Mouse (Mus musculus) E14TG2a.4 (cell line): ENCODE measurements at regions not wholly inside any gene's neighbourhood (a gene's known extent, or its start where the extent isn't known, plus 50 kb on each side); places are given as distances from the start of the nearest gene placed in this dataset.

ENCODE experiments used
- CTCF ChIP-seq: conservative IDR thresholded peaks from 2 replicates; pipeline ENCODE4 v1.5.1; 2014; ENCODE audit warnings: low read length
- POU5F1 ChIP-seq: IDR thresholded peaks from 2 replicates; pipeline ENCODE4 v1.6.1; 2014; ENCODE audit warnings: low read length, borderline replicate concordance

DNA sequence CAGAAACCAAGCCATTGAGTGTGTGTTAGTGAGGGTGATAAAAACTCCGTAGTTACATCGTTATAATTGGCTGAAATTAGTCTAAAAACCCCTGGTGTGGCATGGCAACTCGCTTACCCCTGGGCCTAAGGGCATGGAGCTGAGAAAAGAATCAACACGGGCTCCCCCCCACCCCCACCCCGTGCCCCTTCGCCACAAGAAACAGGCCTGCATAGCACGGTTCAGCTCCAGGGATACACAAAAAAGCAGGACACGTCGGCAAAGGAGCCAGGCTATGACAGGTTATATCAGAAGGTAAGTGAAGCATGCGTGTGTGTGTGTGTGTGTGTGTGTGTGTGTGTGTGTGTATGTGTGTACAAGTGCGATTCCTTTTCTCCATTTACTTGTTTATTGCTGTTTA lies 948.4 kb downstream of the Serpinb8 start:
- TF ChIP-seq CTCF = no peak
- no peak for TF ChIP-seq POU5F1
